Mouse (Mus musculus) erythroblast, embryonic 14.5 days (primary cell): ENCODE measurements around the gene Lrif1. TPM values are rescaled to one million over a fixed set of nuclear protein-coding genes. Genes with fewer than 3 reads are reported as not detected.
"Not testable (repeated sequence)": the region's sequence is repeated elsewhere in the genome, so short reads cannot be mapped to it uniquely, and the experiment has no call there.

ENCODE experiments used
- H3K27me3 ChIP-seq: 2 replicates; pipeline ENCODE4 v1.6.1; 2012; ENCODE audit warnings: inconsistent platforms; ENCODE audit not compliant: control insufficient read depth
- H3K36me3 ChIP-seq: 2 replicates; pipeline ENCODE4 v1.6.1; 2012; ENCODE audit warnings: mild to moderate bottlenecking, inconsistent platforms; ENCODE audit not compliant: control insufficient read depth
- H3K4me1 ChIP-seq: 2 replicates; pipeline ENCODE4 v1.6.1; 2012; ENCODE audit warnings: inconsistent platforms; ENCODE audit not compliant: control insufficient read depth
- H3K4me3 ChIP-seq: replicated peaks from 2 replicates; pipeline ENCODE3; 2012; ENCODE audit warnings: moderate library complexity, mild to moderate bottlenecking, inconsistent platforms
- H3K9me3 ChIP-seq: 2 replicates; pipeline ENCODE4 v1.6.1; 2012; ENCODE audit warnings: low read length, inconsistent platforms, mixed read lengths; ENCODE audit not compliant: control insufficient read depth
- GATA1 ChIP-seq: IDR thresholded peaks from 2 replicates; pipeline ENCODE4 v1.6.1; 2012; ENCODE audit warnings: low read length, inconsistent platforms, mixed read lengths
- TAL1 ChIP-seq: IDR thresholded peaks from 3 replicates; pipeline ENCODE4 v1.6.1; 2012; ENCODE audit warnings: low read length, inconsistent platforms, mixed read lengths
- polyA plus RNA-seq: library from polyadenylated mRNA; stranded (reverse); fragments of >175 nt; gene quantifications from 2 replicates; pipeline ENCODE4 v1.2.3, GENCODE M21; 2012

Lrif1 gene
- polyA plus RNA-seq, result 0.01 TPM in 1 of 2 replicates, not detected in the other

DNA sequence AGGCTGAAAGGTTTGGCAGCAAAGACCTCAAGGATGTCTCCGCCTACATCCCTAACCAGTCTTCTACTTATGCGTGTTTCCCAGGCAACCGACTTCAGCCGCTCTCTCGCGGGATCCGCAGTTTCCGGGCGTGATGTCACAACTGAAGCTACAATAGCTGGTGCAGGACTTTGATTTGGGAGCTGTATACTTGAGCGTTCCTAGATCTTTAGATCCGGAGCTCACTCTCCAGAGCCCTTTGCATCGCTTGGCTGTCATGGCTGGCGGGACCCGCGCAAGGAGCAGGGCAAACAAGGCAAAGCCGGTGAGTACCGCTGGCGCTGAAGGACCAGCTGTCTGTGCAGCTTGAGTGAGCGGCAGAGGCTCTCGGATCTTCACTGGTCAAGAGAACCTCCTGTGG, at the start of gene Lrif1:
Gene Lrif1, plus strand, starts transcription at position 158 of the 400 bp plus-strand sequence.
- Histone ChIP-seq H3K27me3 (peaks cover 4% of the 10 kb centered on the region; the same call in 1 of the 2 replicates), H3K36me3 (no peaks in the 10 kb centered on the region), H3K4me1 (no peaks in the 10 kb centered on the region), H3K4me3 (peak within 1 kb of the TSS; percentile 17), H3K9me3 (no peaks in the 10 kb centered on the region; the same call in 1 of the 2 replicates)
- TF ChIP-seq TAL1, result no peak
- TF ChIP-seq GATA1, result no peak

DNA sequence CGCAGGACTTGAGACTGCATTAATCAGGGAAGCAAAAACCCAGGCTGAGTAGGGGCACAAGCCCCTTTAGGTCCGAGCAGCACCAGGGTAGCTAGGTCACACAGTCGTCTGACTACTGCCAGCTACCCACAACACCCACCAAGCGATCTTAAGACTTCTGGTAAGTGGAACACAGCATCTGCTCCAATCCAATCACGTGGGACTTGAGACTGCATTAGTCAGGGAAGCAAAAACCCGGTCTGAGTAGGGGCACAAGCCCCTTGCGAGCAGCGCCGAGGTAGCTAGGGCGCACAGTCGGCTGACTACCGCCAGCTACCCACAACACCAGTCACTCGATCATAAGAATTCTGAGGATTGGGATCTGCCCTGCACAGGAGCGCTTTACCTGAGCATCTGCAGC, 12.0 kb upstream of the Lrif1 start:
- not testable (repeated sequence) for H3K36me3 ChIP-seq, H3K4me3 ChIP-seq, H3K9me3 ChIP-seq, H3K27me3 ChIP-seq, H3K4me1 ChIP-seq

DNA sequence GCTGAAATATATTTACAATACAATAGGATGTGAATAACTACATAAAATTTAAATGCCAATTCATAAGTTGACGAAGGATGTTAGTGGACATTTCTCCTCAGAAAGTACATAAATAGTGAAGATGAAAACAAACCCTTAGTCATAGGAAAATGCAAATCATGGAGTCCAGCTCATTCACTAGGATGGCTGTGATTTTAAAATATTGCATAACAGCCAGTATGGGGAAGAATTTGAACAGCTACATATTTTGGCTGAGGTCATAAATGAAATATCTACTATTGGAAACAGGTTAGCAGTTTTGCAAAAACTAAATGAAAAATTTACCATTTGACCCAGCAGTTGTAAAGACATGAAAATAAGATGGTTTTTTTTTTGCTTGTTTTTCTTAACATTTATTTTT, 594 bp downstream of the Lrif1 start:
- Histone ChIP-seq H3K9me3 (no peaks in the 10 kb centered on the region; the same call in 1 of the 2 replicates), H3K36me3 (no peaks in the 10 kb centered on the region), H3K4me1 (no peaks in the 10 kb centered on the region), H3K27me3 (peaks cover 4% of the 10 kb centered on the region; the same call in 1 of the 2 replicates), H3K4me3 (no peak overlapping the region)
- TF ChIP-seq GATA1 (no peak), TAL1 (no peak)

DNA sequence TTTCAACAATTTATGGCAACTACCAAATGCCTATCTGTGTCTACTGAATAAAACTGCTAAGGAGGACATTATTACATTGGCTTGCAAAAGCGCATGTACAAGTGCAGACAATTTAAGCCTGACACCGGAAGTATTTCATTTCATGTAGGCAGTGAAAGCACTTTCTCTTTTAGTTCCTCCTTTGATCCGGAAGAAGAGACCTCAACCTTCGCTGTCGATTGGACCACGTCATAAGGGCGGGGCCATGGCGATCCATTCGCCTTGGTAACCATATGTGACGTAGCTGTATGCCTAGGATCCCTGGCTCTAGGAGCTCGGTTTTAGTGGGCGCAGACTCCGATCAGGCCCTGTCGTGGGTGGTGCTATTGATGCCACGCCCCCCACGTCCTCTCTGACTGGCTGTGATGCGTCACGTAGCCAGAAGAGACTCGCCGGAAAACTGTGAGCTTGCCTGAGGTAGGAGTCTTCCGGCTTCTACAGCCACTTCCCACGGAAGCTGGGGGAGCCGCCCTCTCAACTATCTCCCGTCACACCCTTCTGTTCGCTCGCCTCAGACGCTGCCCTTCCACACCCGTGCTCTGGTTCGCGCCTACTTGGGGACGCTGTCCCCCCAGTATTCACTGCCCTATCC, 36.7 kb downstream of the Lrif1 start:
- no peak for TF ChIP-seq GATA1
- no peak for TF ChIP-seq TAL1
- H3K4me3 ChIP-seq, result peak overlapping the region; percentile 81
- H3K27me3 ChIP-seq, result no peaks in the 10 kb centered on the region
- H3K36me3 ChIP-seq, result no peaks in the 10 kb centered on the region
- peaks cover 4% of the 10 kb centered on the region; the same call in 1 of the 2 replicates for H3K9me3 ChIP-seq
- peaks cover 14% of the 10 kb centered on the region for H3K4me1 ChIP-seq

DNA sequence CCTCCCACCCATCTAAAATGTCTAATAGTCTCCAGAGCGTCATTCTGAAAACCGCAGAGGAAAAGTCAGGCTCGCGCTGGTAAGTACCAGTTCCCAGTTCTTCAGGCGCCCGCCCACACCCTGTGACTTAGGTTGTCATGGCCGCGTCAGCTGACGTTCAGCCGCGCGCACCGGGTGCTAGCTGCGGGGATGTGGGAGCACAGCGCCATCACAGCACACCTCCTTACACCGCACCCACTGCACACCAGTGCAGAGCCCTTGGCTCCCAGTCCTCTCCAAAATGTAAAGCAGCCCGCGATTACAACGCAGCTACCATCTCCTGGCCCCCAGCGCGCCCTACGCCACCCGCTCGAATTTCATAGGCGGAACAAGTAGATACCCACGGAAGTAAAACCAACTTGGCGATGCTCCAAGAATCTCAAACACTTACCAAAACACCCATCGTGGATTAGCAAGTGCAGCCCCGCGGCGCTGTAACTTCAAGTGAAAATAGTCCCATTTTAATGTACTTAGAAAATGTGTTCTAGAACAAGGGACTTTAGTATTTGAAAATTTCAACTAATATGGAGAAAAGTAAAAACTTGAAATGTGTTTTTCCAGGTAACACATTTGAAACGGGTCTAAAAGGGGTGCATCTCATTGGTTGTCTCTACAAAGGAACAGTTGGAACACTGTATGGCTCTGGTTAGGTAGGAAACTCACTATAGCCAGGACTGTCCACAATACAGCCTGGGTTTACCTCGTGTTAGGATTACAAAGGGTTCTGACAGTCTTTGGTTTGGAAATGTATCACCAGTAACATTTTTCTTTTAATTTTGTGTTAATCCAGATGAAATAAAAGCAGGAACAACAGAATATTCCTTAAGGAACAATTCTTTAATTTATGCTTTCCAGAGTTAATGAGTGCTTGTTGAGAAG, 37.5 kb downstream of the Lrif1 start:
- Histone ChIP-seq H3K36me3 (no peaks in the 10 kb centered on the region), H3K9me3 (peaks cover 4% of the 10 kb centered on the region; the same call in 1 of the 2 replicates), H3K4me3 (peak overlapping the region; percentile 81), H3K27me3 (no peaks in the 10 kb centered on the region), H3K4me1 (peaks cover 14% of the 10 kb centered on the region)
- TF ChIP-seq TAL1, result no peak
- no peak for TF ChIP-seq GATA1

DNA sequence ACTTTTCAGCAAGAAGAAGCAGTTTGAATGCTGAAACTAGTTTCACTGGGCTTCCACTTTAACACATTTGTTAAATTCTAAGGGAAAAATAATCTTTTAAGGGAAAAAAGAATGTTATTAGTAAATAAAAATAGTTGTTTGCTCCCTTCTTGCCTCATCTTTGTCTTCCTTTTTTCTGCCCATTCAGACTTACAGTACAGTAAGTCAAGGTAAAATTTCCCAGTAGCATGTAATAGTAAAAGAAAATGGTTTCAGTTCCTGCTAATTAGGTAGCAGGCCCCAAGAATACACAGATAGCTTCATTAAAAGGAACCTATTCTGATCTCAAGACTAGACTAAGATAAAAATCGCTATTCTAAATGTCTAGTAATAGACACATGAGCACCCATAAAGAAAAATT, 71.1 kb downstream of the Lrif1 start:
- H3K4me3 ChIP-seq, result no peak overlapping the region
- H3K4me1 ChIP-seq, result no peaks in the 10 kb centered on the region
- H3K9me3 ChIP-seq, result no peaks in the 10 kb centered on the region
- no peaks in the 10 kb centered on the region for H3K27me3 ChIP-seq
- no peaks in the 10 kb centered on the region for H3K36me3 ChIP-seq
- TF ChIP-seq GATA1 (no peak), TAL1 (no peak)

DNA sequence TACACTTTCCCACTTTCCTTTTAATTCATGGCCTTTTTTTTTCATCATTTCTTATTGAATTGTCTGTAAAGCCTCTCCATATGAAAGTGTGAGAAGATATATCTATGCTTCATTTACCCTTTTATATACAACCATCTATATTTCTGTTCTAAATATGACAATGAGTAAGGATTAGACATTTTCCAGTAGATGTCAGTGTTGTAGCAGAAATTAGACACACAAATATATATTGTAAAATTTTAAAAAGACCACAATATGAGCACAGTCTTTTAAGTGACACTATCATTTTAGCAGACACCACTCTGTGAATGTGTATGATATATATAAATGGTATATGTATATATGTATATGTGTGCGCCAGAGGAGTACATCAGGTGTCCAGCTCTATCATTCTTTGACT, 87.0 kb downstream of the Lrif1 start:
- Histone ChIP-seq H3K4me3 (no peak overlapping the region), H3K9me3 (no peaks in the 10 kb centered on the region), H3K27me3 (no peaks in the 10 kb centered on the region), H3K36me3 (no peaks in the 10 kb centered on the region), H3K4me1 (no peaks in the 10 kb centered on the region)
- no peak for TF ChIP-seq TAL1
- no peak for TF ChIP-seq GATA1

DNA sequence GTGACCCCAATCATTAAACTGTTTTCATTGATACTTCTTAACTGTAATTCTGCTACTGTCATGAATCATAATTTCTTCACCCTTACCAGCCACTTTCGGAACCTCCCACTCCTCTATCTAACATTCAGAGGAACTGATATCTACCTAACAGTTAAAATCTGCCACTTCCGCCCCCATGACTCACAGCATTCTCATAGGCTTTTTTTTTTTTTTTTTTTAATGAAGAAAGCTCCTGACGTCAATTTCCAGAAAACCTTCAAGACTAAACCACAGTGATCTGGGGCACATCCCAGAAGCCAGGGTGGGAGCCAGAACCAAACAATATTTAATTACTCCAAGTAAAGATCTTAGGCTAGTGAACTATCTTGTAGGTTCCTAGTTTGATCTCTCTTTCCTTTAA, 100.3 kb downstream of the Lrif1 start:
- H3K9me3 ChIP-seq, result no peaks in the 10 kb centered on the region
- no peaks in the 10 kb centered on the region for H3K4me1 ChIP-seq
- H3K27me3 ChIP-seq, result no peaks in the 10 kb centered on the region
- TF ChIP-seq GATA1, result no peak
- no peak for TF ChIP-seq TAL1
- H3K4me3 ChIP-seq, result no peak overlapping the region
- H3K36me3 ChIP-seq, result no peaks in the 10 kb centered on the region

Other genes with a start within 250 kb of the Lrif1 start
- gene Dennd2d, start 202.6 kb upstream of the Lrif1 start, polyA plus RNA-seq, result 0.03 TPM in 1 of 2 replicates, not detected in the other
- gene Dram2, start 137.2 kb upstream of the Lrif1 start, polyA plus RNA-seq, result not detected in 2 replicates
- 0.19 and 0.29 TPM in 2 replicates for gene Cept1, start 137.2 kb upstream of the Lrif1 start, polyA plus RNA-seq
- gene Cd53, start 105.2 kb downstream of the Lrif1 start, polyA plus RNA-seq, result not detected in 2 replicates
- not detected in 2 replicates for gene Olfr266, start 141.3 kb downstream of the Lrif1 start, polyA plus RNA-seq